Mouse (Mus musculus): ENCODE results near the gene Gpm6b. TPM values are rescaled to one million over a fixed set of nuclear protein-coding genes. Genes with fewer than 3 reads are reported as not detected.

The Gpm6b gene
- polyA plus RNA-seq, 2 experiments = 18.3 to 21.3 TPM

- H3K4me1 ChIP-seq (ENCODE audit: control insufficient read depth, insufficient read depth, low read length) = no peaks in the 10 kb centered on the region
- ATAC-seq (ENCODE audit: low FRiP score, low read depth) (no peak), DNase-seq (ENCODE audit: low spot score) (no peak)
- no peaks in the 10 kb centered on the region for H3K27me3 ChIP-seq (ENCODE audit: control insufficient read depth, insufficient read depth, low read length)
- no peak overlapping the region for H3K27ac ChIP-seq (replicated peaks; ENCODE audit: low read depth, low read length)
- H3K9me3 ChIP-seq (ENCODE audit: control insufficient read depth, low read length) = no peaks in the 10 kb centered on the region
- WGBS = 78% methylated on average over 3 of the region's 3 CpGs
- H3K4me3 ChIP-seq (replicated peaks; ENCODE audit: low read length) = no peak overlapping the region
- no peaks in the 10 kb centered on the region for H3K36me3 ChIP-seq (ENCODE audit: control insufficient read depth, insufficient read depth, low read length)
- H3K4me2 ChIP-seq (replicated peaks; ENCODE audit: low read depth, low read length, severe bottlenecking) = no peak overlapping the region
- TF ChIP-seq POLR2A (IDR thresholded peaks at IDR 0.05; ENCODE audit: borderline replicate concordance, extremely low read depth, insufficient read depth, insufficient read length) = no peak
- H3K9ac ChIP-seq (ENCODE audit: low read depth, low read length, severe bottlenecking) = no peak overlapping the region
Observed at GRCm38 (mm10) chrX:166293465-166293864, 54.8 kb downstream of the Gpm6b start.

DNA sequence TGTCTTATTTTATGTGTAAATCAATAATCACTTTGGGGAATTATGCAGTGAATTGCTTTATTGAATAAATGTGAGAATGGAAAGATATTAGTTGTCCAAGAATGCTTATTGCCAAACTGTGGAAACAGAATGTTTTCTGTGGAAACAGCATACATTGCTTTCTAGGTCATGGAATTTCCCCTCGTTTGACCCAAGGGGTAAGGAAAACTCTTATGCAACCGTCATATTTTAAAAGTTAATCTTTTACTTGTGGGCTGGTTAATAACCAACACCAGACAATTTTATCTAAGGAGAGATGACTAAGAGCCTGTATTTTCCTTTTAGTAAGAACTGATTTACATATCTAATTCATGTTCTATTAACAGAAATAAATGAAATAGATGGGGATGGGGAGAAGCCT is 64.1 kb downstream of the Gpm6b start:
- Histone ChIP-seq H3K4me1 (ENCODE audit: control insufficient read depth, insufficient read depth, low read length) (no peaks in the 10 kb centered on the region), H3K4me2 (replicated peaks; ENCODE audit: low read depth, low read length, severe bottlenecking) (no peak overlapping the region), H3K9me3 (ENCODE audit: control insufficient read depth, low read length) (no peaks in the 10 kb centered on the region), H3K27ac (replicated peaks; ENCODE audit: low read depth, low read length) (no peak overlapping the region), H3K27me3 (ENCODE audit: control insufficient read depth, insufficient read depth, low read length) (no peaks in the 10 kb centered on the region), H3K36me3 (ENCODE audit: control insufficient read depth, insufficient read depth, low read length) (no peaks in the 10 kb centered on the region), H3K4me3 (replicated peaks; ENCODE audit: low read length) (no peak overlapping the region), H3K9ac (ENCODE audit: low read depth, low read length, severe bottlenecking) (no peak overlapping the region)
- WGBS = 64% methylated on average over 2 of the region's 2 CpGs
- no peak for TF ChIP-seq POLR2A (IDR thresholded peaks at IDR 0.05; ENCODE audit: borderline replicate concordance, extremely low read depth, insufficient read depth, insufficient read length)
- no peak for DNase-seq (ENCODE audit: low spot score)
- ATAC-seq (ENCODE audit: low FRiP score, low read depth) = no peak

- Histone ChIP-seq H3K27me3 (ENCODE audit: control insufficient read depth, insufficient read depth, low read length) (no peaks in the 10 kb centered on the region), H3K4me2 (replicated peaks; ENCODE audit: low read depth, low read length, severe bottlenecking) (no peak overlapping the region), H3K9ac (ENCODE audit: low read depth, low read length, severe bottlenecking) (no peak overlapping the region), H3K4me1 (ENCODE audit: control insufficient read depth, insufficient read depth, low read length) (no peaks in the 10 kb centered on the region), H3K9me3 (ENCODE audit: control insufficient read depth, low read length) (no peaks in the 10 kb centered on the region), H3K36me3 (ENCODE audit: control insufficient read depth, insufficient read depth, low read length) (no peaks in the 10 kb centered on the region), H3K4me3 (replicated peaks; ENCODE audit: low read length) (no peak overlapping the region), H3K27ac (replicated peaks; ENCODE audit: low read depth, low read length) (no peak overlapping the region)
- no peak for ATAC-seq (ENCODE audit: low FRiP score, low read depth)
- no peak for TF ChIP-seq POLR2A (IDR thresholded peaks at IDR 0.05; ENCODE audit: borderline replicate concordance, extremely low read depth, insufficient read depth, insufficient read length)
- 79% methylated on average over 2 of the region's 2 CpGs for WGBS
- DNase-seq (ENCODE audit: low spot score) = no peak
Observed at GRCm38 (mm10) chrX:166304355-166304754, 65.6 kb downstream of the Gpm6b start.

DNA sequence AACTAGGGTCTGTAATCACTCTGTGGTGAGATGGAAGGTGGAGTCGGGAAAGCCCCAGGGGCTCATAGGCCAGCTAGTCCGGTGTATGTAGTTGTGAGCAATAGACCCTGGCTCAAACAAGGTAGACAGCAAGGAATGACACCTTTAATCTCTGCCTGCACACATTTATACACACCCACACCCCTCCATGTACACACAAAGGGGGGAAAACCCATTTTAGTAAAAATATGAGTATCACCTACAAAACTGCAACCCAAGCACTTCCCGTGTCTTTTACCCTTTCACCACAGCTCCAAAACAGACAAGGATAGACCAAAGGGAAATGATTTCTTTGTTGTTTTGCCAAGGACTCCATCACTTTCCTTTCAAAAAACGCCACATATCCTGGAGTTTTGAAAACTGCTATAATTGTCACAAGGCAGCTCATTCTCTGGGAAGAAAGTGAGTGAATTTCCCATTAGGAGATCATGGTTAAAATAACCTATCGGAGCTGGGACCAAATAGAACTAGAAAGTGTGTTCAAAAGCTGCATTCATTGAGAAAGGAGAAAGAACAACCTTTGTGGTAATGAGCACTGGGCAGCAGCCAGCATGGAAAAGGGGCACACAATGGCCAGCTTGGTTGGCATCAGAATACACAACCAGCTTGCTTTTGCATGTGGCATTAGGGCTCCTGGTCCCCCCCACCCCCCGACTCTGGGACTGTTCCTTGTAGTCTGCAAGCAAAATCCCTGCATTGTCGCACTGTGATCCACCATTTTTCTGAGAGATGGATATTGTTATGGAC is 68.9 kb downstream of the Gpm6b start:
- no peak for TF ChIP-seq POLR2A (IDR thresholded peaks at IDR 0.05; ENCODE audit: borderline replicate concordance, extremely low read depth, insufficient read depth, insufficient read length)
- H3K4me3 ChIP-seq (replicated peaks; ENCODE audit: low read length) = no peak overlapping the region
- 81% methylated on average over 7 of the region's 7 CpGs for WGBS

GRCm38 (mm10) chrX:166308798-166309197 is 70.1 kb downstream of the Gpm6b start:
- TF ChIP-seq POLR2A (IDR thresholded peaks at IDR 0.05; ENCODE audit: borderline replicate concordance, extremely low read depth, insufficient read depth, insufficient read length) = no peak
- Histone ChIP-seq H3K36me3 (ENCODE audit: control insufficient read depth, insufficient read depth, low read length) (no peaks in the 10 kb centered on the region), H3K4me1 (ENCODE audit: control insufficient read depth, insufficient read depth, low read length) (no peaks in the 10 kb centered on the region), H3K9me3 (ENCODE audit: control insufficient read depth, low read length) (no peaks in the 10 kb centered on the region), H3K27ac (replicated peaks; ENCODE audit: low read depth, low read length) (no peak overlapping the region), H3K9ac (ENCODE audit: low read depth, low read length, severe bottlenecking) (no peak overlapping the region), H3K4me3 (replicated peaks; ENCODE audit: low read length) (no peak overlapping the region), H3K27me3 (ENCODE audit: control insufficient read depth, insufficient read depth, low read length) (no peaks in the 10 kb centered on the region), H3K4me2 (replicated peaks; ENCODE audit: low read depth, low read length, severe bottlenecking) (no peak overlapping the region)
- 46% methylated on average over 1 of the region's 1 CpGs for WGBS
- ATAC-seq (ENCODE audit: low FRiP score, low read depth) = no peak
- no peak for DNase-seq (ENCODE audit: low spot score)

More for the DNA sequence above, 68.9 kb downstream of the Gpm6b start:
- Histone ChIP-seq H3K9ac (ENCODE audit: low read depth, low read length, severe bottlenecking) (no peak overlapping the region), H3K4me2 (replicated peaks; ENCODE audit: low read depth, low read length, severe bottlenecking) (no peak overlapping the region), H3K36me3 (ENCODE audit: control insufficient read depth, insufficient read depth, low read length) (no peaks in the 10 kb centered on the region), H3K9me3 (ENCODE audit: control insufficient read depth, low read length) (no peaks in the 10 kb centered on the region), H3K27me3 (ENCODE audit: control insufficient read depth, insufficient read depth, low read length) (no peaks in the 10 kb centered on the region), H3K27ac (replicated peaks; ENCODE audit: low read depth, low read length) (no peak overlapping the region), H3K4me1 (ENCODE audit: control insufficient read depth, insufficient read depth, low read length) (no peaks in the 10 kb centered on the region)
- DNase-seq (ENCODE audit: low spot score) (no peak), ATAC-seq (ENCODE audit: low FRiP score, low read depth) (no peak)
